Mouse (Mus musculus) liver, postnatal 0 days (tissue): ENCODE results near the gene Nfasc. TPM values are rescaled to one million over a fixed set of nuclear protein-coding genes. Genes with fewer than 3 reads are reported as not detected.

Experiments
- ATAC-seq: fragments of 200-750 bp; cut with Nextera tagmentation; 2 replicates; pipeline ENCODE4 v1.8.0; 2017; ENCODE audit warnings: mild to moderate bottlenecking, moderate library complexity
- DNase-seq: peaks from one replicate; pipeline ENCODE4 v3.0.0-alpha.2; 2016
- H3K27ac ChIP-seq: fragments of 300-500 bp; sonication (generic); 2 replicates; pipeline ENCODE4 v1.5.1; 2014; ENCODE audit warnings: antibody characterized with exemption, moderate library complexity, mild to moderate bottlenecking, low read depth
- H3K27me3 ChIP-seq: fragments of 300-500 bp; sonication (generic); 2 replicates; pipeline ENCODE4 v1.6.1; 2014; ENCODE audit warnings: low read length, control low read depth, mixed read lengths; ENCODE audit not compliant: insufficient read depth
- H3K36me3 ChIP-seq: fragments of 300-500 bp; sonication (generic); replicated peaks from 2 replicates; pipeline ENCODE4 v1.6.1; 2014; ENCODE audit warnings: mild to moderate bottlenecking, control low read depth, low read length, moderate library complexity, mixed read lengths; ENCODE audit not compliant: insufficient read depth
- H3K4me1 ChIP-seq: fragments of 300-500 bp; sonication (generic); 2 replicates; pipeline ENCODE4 v1.6.1; 2014; ENCODE audit warnings: antibody characterized with exemption, mild to moderate bottlenecking, control low read depth; ENCODE audit not compliant: insufficient read depth
- H3K4me2 ChIP-seq: fragments of 300-500 bp; sonication (generic); 2 replicates; pipeline ENCODE4 v1.6.1; 2014; ENCODE audit warnings: low read depth, mild to moderate bottlenecking, low read length, moderate library complexity, mixed read lengths
- H3K4me3 ChIP-seq: fragments of 300-500 bp; sonication (generic); 2 replicates; pipeline ENCODE4 v1.5.1; 2014; ENCODE audit warnings: low read depth, low read length
- H3K9ac ChIP-seq: fragments of 300-500 bp; sonication (generic); replicated peaks from 2 replicates; pipeline ENCODE4 v1.6.1; 2014; ENCODE audit warnings: mild to moderate bottlenecking, moderate library complexity
- H3K9me3 ChIP-seq: fragments of 300-500 bp; sonication (generic); 2 replicates; pipeline ENCODE4 v1.6.1; 2016; ENCODE audit warnings: mild to moderate bottlenecking, control low read depth, low read length, mixed read lengths
- CTCF ChIP-seq: sonication (generic); IDR thresholded peaks from 2 replicates; pipeline ENCODE4 v1.5.1; 2016; ENCODE audit warnings: antibody characterized with exemption, low read depth
- EP300 ChIP-seq: IDR thresholded peaks from 2 replicates; pipeline ENCODE4 v1.6.1; 2016; ENCODE audit warnings: antibody characterized with exemption, low read depth, mild to moderate bottlenecking
- WGBS: fragments of 180-500 bp; shearing (Covaris S2); extraction: QIAGEN DNeasy Blood & Tissue Kit; methylation state at CpG from one replicate; pipeline ENCODE4 v1.1.7; 2014; ENCODE audit not compliant: insufficient replicate concordance; 5-methylcytosine and 5-hydroxymethylcytosine counted together
- polyA plus RNA-seq: library from polyadenylated mRNA; unstranded; fragments of >200 nt; fragmentation: Nextera tagmentation; extraction: Ambion mirVana; gene quantifications from 2 replicates; pipeline ENCODE4 v1.2.1, GENCODE M21; 2015

The Nfasc gene
- polyA plus RNA-seq, 1 experiment from 2014 or later, result 0.09 TPM

DNA sequence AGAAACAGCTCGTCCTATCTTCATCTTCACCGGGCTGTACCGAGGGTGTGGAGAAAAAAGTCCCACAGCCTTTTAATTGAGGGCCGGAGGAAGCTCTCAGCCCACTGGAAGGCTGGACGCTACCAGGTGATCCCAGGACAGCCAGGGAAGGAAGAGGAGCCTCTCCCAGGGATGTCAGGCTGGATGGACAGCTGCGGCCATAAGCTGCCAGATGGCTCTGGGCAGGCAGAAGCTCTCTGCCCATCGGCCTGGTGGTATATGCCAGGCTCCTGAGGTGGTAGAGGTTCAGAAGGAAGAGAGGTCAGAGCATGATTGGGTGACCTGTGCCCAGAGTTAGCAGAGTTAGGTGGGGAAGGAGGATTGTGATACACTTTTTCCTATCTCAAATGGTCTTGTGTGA is 168.7 kb downstream of the Nfasc start:
- Histone ChIP-seq H3K9ac (no peak overlapping the region), H3K27ac (no peak overlapping the region), H3K4me3 (no peak overlapping the region), H3K4me2 (no peak overlapping the region), H3K27me3 (no peaks in the 10 kb centered on the region), H3K36me3 (no peaks in the 10 kb centered on the region), H3K9me3 (no peaks in the 10 kb centered on the region), H3K4me1 (no peaks in the 10 kb centered on the region)
- no peak for TF ChIP-seq CTCF
- TF ChIP-seq EP300, result no peak
- no peak for ATAC-seq
- WGBS, result 79% methylated on average over 7 of the region's 7 CpGs
- DNase-seq, result no peak

DNA sequence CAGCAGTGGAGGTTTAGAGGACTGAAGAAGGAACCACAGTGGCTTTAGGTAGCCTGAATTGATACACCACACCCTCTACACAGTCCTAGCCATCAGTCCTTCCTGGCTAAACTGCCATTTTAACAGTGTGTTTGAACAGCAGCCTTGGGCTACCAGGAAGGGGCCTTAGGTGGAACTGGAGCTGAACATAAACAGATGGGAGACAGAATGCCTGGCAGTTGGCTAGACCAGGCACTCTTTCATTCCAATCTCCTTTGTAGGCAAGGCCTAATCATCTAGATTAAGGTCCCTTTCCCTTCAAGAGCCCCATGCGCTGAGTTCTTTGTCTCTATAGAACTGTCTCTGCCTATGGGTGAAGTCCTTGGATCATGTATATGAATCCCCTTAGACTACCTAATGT is 170.0 kb downstream of the Nfasc start:
- no peaks in the 10 kb centered on the region for H3K27me3 ChIP-seq
- no peaks in the 10 kb centered on the region for H3K4me1 ChIP-seq
- H3K4me2 ChIP-seq, result no peak overlapping the region
- no peak overlapping the region for H3K4me3 ChIP-seq
- no peak overlapping the region for H3K27ac ChIP-seq
- ATAC-seq, result no peak
- WGBS, result 92% methylated on average over 1 of the region's 1 CpGs
- TF ChIP-seq CTCF (no peak), EP300 (no peak)
- H3K9ac ChIP-seq, result no peak overlapping the region
- no peaks in the 10 kb centered on the region for H3K9me3 ChIP-seq
- no peak for DNase-seq
- no peaks in the 10 kb centered on the region for H3K36me3 ChIP-seq

DNA sequence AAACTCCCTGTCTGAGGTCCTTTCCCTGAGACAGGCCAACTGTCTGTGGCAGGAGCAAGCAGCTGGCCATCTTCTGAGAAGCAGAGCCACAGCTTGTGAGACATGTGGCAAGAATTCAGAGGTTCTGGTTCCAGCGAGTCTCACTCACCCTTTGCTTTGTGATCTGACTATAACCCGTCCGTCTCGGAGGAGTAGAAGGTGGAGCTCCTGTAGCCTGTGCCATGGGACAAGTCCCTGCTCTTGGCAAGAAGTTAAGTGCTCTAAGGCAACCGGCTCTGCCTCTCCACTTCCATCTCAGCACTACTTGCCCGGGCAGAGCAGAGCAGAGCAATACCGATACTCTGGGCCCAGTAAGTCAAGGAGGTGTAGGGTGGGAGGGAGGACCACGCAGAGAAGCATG is 170.7 kb downstream of the Nfasc start:
- Histone ChIP-seq H3K4me1 (no peaks in the 10 kb centered on the region), H3K4me3 (no peak overlapping the region), H3K27me3 (no peaks in the 10 kb centered on the region), H3K27ac (no peak overlapping the region), H3K9me3 (no peaks in the 10 kb centered on the region), H3K36me3 (no peaks in the 10 kb centered on the region), H3K4me2 (no peak overlapping the region), H3K9ac (no peak overlapping the region)
- DNase-seq (no peak), ATAC-seq (no peak)
- WGBS, result 78% methylated on average over 8 of the region's 8 CpGs
- no peak for TF ChIP-seq CTCF
- TF ChIP-seq EP300, result no peak

DNA sequence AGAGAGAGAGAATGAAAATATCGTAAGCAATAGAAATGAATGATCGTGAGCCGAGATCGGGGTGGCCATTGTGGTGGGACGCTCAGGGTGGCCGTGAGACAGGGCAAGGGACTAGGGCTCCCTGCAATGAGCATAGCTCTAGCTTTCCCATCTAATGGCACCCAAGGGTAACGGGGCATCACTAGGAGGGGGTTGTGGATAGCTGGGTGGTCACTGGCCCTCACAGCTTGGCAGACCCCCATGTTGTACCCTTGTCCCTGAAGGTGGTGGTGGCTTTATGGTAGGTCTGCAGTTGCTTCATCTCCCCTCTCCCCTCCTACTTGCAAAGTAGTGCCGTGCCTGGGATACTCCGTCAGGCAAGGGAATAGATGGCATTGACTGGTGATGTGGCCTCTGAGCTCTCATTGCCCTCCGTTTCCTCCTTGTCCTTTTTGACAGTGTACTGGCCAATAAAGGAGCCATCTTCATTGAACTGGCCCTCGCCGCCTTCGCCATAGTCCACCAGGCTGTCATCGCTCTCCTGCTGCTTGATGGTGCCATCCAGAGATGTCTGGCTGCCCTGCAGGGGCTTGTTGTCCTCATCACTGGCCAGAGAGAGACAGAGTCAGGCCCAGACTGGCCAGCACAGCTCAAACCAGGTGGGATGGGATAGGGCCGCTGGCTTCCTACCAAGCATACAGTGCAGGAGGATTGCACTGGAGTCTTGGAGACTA is 171.4 kb downstream of the Nfasc start:
- Histone ChIP-seq H3K9me3 (no peaks in the 10 kb centered on the region), H3K9ac (no peak overlapping the region), H3K4me1 (no peaks in the 10 kb centered on the region), H3K27me3 (no peaks in the 10 kb centered on the region), H3K36me3 (no peaks in the 10 kb centered on the region), H3K4me2 (no peak overlapping the region), H3K4me3 (no peak overlapping the region), H3K27ac (no peak overlapping the region)
- no peak for DNase-seq
- ATAC-seq, result no peak
- whole genome bisulfite sequencing, result 84% methylated on average over 15 of the region's 15 CpGs
- no peak for TF ChIP-seq CTCF
- TF ChIP-seq EP300, result no peak

DNA sequence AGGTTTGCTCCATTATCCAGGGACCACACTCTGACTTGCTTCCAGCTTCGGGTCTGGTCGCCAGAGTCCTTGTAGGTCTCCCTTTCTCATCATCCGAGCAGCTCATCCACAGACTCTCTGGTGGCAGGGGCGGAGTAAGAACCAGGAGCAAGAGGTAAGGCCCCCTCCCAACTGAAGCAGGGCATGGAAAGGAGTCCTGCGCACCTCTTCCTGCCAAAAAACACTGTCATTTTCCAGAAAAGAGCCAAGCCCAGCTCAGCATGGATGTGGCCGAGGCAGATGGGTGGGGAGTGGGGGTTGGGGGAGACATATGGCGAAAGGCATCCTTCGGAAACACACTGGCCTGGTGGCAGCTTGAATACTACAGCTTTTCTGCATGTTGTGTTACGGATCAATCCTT is 172.1 kb downstream of the Nfasc start:
- Histone ChIP-seq H3K36me3 (no peaks in the 10 kb centered on the region), H3K27ac (no peak overlapping the region), H3K4me3 (no peak overlapping the region), H3K9ac (no peak overlapping the region), H3K27me3 (no peaks in the 10 kb centered on the region), H3K9me3 (no peaks in the 10 kb centered on the region), H3K4me1 (no peaks in the 10 kb centered on the region), H3K4me2 (no peak overlapping the region)
- TF ChIP-seq CTCF (no peak), EP300 (no peak)
- ATAC-seq, result no peak
- DNase-seq, result no peak
- 64% methylated on average over 9 of the region's 9 CpGs for WGBS

DNA sequence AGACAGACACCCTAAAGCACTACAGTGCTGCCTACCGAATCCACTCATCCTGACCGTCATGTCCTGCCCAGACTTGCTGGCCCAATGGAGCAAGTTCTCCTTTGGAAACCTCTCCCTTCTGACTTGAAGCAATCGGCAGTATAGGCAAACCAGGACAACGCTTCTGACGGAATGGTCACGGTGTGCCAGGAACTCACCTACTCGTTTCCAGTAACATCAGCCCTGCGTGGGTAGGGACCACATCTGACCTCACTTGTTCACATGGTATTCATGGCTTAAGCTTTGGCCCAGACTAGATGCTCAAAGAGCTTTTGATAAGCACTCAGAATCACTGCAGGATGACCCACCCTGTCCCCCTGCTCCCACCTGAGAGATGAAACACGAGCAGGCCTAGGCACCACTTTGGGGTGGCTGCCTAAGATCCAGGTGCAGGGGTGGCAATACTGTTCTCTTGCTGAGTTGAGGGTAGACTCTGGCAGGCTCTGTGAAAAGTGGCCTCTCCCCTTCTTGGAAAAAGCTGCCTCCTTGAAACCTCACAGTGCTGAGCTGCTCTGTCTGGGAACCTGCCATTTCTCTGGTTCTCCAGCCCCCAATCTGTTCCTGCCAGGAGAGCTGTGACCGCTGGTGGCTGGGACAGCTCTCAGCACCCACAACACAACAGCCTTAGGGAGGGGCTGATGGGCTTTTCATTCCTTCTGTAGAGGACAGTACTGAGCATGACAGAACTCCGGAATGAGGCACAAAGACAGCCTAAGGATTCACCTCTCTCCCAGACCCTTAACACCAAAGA is 174.1 kb downstream of the Nfasc start:
- H3K27me3 ChIP-seq, result no peaks in the 10 kb centered on the region
- no peak overlapping the region for H3K27ac ChIP-seq
- no peaks in the 10 kb centered on the region for H3K4me1 ChIP-seq
- H3K36me3 ChIP-seq, result no peaks in the 10 kb centered on the region
- TF ChIP-seq CTCF, result no peak
- ATAC-seq (no peak), DNase-seq (no peak)
- no peak overlapping the region for H3K4me3 ChIP-seq
- H3K9me3 ChIP-seq, result no peaks in the 10 kb centered on the region
- H3K9ac ChIP-seq, result no peak overlapping the region
- WGBS, result 74% methylated on average over 11 of the region's 11 CpGs
- H3K4me2 ChIP-seq, result no peak overlapping the region
